Mouse (Mus musculus) B cell, adult 2 months (primary cell): ENCODE results near the gene Gm525.

Experiments
- DNase-seq, 2 experiments: peaks; one replicate each; pipeline ENCODE4 v3.0.0; 2022

Gene Gm525

DNA sequence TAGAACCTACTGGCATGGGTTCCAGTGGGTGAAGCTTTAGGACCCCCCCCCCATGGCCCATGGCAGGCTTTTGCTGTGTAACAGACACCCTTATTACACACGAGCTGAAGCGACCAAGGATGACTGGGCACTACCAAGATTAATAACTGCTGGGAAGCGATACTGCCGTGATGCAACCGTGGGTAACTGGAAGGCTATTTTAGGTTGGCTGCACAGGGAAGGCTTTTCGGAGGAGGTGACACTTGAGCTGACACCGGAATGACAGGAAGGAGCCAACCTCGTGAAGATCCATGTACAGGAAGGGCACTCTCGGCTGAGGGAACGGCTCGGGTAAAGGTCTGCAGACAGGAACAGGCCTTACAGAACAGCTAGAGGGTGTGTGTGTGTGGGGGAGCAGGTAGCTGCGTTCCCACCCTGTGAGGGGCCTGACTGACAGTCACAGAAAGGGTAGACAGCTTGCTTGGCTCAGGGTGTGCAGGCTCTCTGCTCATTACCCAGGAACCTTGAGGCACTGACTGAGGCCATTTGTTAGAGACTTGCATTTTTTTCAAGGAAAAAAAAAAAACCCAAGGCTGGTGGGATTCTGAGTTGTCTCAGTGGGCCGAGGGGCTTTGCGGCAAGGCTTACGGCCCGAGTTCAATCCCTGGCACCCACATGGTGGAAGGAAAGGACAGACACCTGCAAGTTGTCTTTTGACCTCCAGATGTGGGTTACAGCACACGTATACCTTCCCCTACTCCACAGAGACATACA lies 24.6 kb downstream of the Gm525 start:
- DNase-seq: no peak

DNA sequence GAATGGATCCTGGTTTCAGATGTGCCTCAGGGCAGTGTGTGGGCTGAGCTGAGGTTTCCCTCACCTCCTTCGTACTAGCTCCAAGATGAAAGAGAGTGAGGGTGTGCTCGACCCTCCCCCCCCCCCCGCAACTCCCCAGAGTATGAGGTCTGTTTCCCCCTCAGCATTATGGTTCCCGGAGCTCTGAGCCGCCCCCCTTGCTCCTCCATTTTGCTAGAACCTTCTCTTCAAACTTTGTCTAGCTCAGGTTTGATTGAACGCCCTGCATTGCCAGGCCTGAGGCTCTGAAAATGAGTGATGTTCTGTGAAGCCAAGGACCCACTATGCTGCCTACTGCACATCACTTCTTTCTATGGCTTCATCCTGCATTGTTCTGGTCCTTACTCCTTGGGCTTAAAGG lies 25.3 kb downstream of the Gm525 start:
- DNase-seq: no peak

DNA sequence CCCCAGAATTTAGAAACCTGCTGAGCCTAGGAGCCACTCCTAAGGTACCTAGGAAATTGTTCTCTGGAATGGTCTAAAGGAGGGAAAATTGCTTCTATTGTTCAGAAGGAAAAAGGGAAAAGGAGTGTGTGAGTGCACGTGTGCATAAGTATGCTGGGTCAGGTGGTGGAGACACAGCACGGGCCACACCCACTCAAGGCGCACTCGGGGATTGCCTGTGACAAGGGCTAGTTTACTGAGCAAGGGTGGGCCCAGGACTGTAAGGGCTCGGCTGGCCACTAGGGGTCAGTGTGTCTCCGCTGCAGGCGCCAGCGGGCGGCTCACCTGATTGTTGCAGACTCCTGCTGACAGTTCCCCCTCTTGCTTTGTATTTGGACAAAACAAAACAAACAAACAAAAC lies 26.8 kb downstream of the Gm525 start:
- peak; percentile 94 to 95 for DNase-seq

DNA sequence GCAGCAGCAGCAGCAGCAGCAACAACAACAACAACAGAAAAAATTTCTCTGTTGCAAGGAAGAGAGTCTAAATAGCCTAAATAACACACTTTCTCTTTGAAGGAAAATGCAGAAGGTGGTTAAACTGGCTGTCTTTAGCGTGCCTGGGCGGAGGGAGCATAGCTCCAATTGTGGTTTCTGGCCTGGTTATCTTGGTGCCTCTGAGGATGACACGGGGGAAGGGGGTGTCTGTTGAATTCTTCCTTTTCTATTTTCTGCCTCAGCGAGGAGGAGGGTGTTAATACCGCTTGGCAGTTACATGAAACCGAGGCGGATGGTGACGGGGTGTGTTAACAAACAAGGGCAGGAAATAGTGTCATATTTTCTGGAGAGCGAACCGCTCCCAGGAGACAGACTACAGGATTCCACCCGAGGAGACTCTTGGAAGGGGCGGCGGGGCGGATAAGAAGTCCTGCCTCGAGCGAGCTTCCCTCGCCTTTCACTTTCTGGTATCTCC lies 27.2 kb downstream of the Gm525 start:
- no peak for DNase-seq

DNA sequence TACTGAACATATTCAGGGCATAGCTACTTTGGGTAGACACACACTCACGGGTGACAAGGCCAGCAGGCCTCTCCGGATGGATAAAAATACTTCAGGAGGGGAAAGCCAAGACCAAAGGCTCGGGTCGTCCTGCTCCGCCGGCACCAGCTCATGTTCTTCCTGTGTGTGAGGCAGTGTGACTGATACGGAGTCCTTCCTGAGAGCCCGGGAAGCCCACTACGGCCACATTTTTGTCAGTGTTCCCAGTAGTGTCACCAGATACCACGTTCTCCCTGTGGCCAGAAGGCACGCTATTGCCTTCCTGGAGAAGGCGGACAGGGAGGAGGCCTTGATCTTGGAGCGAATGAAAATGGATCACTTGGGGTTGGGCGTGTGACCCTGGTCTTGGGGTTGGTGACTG lies 29.5 kb downstream of the Gm525 start:
- DNase-seq: no peak

DNA sequence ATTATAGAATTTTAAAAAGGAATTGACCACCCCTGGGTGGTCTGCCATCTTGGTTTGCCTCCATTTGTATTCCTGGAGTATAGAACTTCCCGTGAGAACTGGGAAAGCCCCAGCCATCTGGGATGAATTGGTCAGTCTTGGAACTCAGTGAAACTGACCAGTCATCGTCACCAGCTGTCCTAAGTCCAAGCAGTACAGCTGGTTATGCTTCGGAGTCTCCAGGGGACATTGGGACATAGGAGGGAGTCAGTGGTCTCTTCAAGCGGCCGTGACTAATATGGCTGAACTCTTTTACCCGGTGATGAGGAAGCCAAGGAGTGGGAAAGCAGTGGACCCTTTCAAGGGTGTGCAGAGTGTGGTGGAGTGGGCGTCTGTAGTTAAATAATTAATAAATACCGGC lies 31.6 kb downstream of the Gm525 start:
- DNase-seq: no peak

DNA sequence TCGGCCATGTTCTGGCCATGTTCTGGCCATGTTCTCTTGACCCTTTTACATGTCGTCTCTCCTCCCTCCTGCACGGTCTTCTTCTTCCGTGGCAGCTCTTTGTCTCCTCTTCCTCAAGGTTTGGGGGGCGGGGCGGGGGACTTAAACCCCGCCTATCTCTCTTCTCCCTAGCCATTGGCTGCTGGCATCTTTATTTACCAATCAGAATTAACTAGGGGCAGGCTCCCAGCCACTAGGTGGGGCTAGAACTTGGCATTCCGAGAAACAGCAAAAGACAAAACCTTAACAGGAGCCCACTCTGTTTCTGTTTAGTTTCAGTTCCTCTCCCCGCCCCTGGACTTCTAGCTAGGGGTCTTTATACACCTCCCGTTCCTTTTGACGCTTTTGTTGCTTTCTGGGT lies 32.2 kb downstream of the Gm525 start:
- DNase-seq: peak; percentile 73 to 78

DNA sequence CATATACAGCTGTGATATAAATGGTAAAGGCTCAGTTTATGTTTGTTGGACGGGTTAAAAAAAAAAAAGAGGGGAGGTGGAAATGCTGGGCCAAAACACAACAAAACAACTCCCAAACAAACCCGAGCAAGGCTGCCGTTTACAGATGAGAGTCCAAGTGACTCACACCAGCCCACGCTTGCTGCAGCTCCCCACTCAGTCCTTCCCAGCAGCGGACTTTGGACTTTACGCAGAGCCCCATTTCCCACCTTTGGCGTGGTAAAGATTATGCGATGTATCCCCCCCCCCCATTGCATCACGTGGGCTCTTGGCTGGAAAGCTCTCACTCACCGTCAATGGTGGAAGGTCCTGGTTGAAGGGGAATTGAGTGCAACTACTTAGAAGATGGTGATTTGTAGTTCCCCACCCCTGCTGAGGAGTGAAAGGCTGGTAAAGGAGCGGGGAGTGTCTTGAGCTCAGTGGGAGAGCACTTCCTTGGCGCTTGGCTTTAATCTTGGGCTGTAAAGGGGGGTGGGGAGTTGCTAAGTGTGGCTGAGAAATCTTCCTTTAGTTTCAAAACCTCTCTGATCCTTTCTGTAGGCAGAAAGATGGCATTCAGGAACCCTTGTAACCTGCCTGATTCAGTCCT lies 33.7 kb downstream of the Gm525 start:
- no peak for DNase-seq

DNA sequence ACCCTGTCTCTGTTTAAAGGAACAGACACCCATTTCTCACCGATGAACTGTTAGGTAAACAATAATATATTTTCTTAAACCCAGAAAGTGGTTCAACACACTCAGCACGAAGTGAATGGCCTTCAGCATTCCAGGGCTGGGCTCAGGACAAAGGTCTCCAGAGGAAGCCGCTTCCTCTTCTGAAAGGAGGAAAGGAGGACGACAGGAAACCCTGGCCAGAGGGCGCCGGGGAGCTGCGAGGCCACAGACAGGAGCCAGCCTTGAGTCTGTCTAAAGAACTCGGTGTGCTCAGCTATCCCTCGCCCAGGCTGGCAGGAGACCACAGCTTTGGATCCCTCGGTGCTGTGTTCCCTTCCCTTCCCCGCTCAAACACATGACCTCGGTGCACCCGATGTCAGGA lies 50.8 kb downstream of the Gm525 start:
- no peak for DNase-seq

DNA sequence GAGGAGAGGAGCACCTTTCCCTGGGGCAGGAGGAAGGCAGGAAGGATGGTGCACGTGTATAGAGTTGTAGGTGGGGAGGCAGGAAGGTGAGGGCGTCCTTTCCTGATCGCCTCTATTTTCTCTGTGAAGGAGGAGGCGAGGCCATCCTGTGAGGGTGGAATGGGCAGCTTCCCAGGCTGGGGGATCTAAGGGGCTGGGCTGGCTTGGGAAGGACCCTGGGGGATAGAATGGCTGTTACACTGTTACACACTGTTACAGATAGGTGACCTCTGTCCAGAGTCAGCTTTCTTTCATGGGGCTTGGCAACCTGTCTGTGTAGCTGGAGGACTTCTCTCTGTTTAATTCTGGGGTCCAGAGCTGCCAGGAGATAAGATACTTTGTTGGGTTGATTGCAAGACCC lies 57.2 kb downstream of the Gm525 start:
- DNase-seq: no peak

DNA sequence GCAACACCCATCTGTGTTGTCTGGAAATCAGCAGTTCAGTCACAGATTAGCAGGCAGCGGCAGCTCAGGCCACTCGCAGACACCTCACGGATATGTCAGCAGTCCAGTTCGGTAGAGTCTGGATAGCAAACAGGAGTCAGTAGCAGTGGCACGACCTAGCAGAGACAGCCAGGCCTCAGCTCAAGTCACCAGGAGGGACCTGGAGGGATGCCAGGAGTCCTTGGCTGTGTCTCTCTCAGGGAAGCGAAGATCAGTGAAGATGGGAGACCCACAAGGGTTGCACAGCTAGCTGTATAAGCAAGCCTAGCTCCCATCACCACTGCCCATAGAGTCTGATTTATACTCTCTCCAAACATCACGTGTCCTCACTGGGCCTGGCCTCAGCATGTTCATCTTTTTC lies 58.8 kb downstream of the Gm525 start:
- no peak for DNase-seq

DNA sequence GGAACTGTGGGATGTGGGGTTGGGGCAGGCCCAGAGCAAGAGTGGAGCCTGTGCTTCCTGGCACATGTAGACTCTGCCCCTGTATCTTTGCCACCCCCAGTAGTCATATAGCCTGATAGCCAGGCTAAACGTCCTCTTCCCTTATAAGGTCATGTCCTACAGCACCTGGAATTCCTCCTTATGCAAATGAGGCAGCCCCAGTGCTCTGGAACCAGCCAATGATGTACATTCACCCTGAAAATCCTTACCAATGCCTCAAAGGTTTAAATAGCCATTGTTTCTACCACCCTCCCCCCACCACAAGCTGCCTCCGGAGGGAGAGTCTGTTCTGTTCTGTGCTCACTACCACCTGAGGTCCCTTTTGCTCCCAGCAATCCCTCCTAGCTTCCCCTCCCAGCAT lies 60.6 kb downstream of the Gm525 start:
- no peak for DNase-seq

DNA sequence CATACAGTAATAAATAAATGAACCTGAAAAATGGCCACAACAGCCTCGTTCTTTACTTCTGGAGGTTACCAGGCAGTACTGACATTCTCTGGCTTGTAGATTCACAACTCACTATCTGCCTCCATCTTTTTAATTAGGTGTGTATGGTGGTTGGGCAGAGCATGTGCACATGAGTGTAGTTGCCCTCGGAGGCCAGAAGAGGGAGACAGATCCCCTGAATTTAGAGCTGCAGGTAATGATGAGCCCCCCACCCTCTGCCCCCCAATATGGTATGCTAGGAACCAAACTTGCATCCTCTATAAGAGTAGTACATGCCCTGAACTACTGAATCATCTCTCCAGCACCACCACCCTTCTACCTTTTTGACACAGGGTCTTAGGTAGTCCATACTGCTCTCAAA lies 64.3 kb downstream of the Gm525 start:
- no peak for DNase-seq
